Mouse (Mus musculus) thymus, postnatal 0 days (tissue): ENCODE data around the gene Dock1. TPM values are rescaled to one million over a fixed set of nuclear protein-coding genes. Genes with fewer than 3 reads are reported as not detected.

Experiments
- DNase-seq: peaks from one replicate; pipeline ENCODE4 v3.0.0-alpha.2; 2015; ENCODE audit warnings: low spot score
- polyA plus RNA-seq: library from polyadenylated mRNA; unstranded; fragments of >200 nt; fragmentation: Nextera tagmentation; extraction: Ambion mirVana; gene quantifications from 2 replicates; pipeline ENCODE4 v1.2.1, GENCODE M21; 2015

Gene Dock1
- polyA plus RNA-seq, 1 experiment from 2014 or later, result 5.3 TPM

DNA sequence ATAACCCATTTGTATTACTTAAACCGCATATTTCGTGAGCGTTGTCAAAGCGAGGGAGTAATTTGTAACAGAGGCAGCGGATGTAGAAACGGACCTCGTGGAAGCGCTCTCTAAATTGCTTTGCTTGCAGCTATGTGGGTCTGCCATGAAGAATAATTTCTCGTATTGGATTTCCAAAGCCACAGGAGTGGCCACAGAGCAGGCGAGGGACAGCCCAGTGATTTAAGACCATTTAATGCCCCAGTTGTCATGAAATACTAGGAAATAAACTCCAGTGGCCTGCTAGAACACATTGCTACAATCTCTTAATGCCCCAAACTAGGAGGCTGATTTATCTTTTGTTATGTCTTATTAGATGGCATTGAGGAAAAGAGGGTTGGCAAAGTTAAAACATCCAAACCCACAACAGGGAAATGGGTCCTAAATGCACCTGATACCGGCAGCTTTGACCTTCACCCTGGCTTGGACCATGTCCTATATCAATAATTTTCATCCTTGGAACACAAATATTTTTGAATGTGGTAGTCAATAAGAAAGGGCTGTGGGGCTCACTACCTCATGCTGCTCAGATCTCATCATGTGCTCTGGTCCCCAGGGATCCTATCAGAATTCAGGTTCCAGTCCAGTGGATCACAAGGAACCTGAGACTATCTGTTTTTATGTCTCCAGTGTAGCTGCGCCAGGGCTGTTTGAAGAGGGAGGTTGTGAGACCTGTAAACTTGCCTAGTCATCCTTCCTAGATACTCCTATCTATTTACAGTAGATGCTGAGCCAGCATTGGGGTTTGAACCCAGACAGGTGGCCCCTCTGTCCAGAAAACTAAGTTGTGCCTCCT, 373.7 kb downstream of the Dock1 start:
- no peak for DNase-seq

GRCm38 (mm10) chr7:135049416-135049815, 379.0 kb downstream of the Dock1 start:
- DNase-seq, result no peak

- no peak for DNase-seq
These were observed 382.8 kb downstream of the Dock1 start for GRCm38 (mm10) chr7:135053186-135053715.

DNA sequence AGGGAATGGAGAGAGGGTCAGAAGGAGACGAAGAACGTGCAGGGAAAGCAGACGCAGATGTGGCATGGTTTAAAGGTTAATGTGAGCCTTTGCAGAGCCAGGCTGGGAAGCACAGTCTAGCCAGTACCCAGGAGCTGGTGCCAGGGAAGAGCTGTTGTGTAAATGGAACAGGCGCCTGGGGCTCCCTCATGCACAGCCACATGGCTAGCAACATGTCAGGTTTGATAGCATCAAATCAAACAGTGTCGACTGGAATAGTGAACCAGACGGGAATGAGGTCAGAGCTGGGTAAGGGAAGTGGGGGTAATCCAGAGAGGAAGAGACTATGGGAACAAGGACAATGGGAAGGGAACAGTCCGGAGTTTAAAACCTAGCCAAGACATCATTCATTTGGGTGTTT, 384.2 kb downstream of the Dock1 start:
- DNase-seq, result no peak

GRCm38 (mm10) chr7:135059071-135059470, 388.6 kb downstream of the Dock1 start:
- no peak for DNase-seq

GRCm38 (mm10) chr7:135059562-135059961, 389.1 kb downstream of the Dock1 start:
- no peak for DNase-seq

DNA sequence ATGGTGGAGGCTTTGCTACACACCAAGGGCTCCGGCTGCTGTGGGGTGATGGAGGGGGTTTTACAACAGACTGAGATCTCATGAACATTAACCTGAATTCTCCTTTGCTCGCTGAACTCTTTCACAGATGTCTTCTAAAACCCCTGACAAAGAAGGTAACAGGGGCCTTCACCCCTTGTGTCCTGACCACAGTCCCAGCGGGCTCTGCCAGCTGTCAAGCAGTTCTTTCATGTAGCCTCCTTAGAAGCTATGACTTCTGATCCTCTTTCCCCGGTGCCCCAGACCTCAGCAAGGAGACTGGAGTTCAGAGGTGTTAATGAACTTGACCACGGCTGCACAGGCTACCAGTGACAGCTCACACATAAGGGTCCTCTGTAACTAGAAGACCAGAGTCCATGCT, 393.4 kb downstream of the Dock1 start:
- peak; percentile 52 for DNase-seq

DNA sequence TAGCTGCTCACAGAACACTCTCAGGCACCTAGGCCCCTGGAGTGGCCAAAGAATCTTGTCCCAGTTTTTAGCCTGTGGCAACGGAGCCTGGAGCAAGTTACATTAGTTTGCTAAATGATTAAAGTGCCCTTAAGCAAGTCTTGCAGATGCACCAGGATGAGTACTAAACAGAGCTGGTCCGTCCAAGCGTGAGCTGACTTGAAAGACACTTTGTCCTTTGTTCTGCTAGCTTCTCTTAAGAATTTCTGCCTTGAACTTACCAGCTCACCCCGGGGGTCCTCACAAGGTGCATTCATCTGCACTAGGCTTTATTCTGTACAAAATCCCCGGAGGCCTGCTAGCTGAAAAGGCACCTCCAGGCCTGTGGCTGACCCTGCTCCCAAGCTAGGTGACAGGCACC, 394.8 kb downstream of the Dock1 start:
- no peak for DNase-seq

DNA sequence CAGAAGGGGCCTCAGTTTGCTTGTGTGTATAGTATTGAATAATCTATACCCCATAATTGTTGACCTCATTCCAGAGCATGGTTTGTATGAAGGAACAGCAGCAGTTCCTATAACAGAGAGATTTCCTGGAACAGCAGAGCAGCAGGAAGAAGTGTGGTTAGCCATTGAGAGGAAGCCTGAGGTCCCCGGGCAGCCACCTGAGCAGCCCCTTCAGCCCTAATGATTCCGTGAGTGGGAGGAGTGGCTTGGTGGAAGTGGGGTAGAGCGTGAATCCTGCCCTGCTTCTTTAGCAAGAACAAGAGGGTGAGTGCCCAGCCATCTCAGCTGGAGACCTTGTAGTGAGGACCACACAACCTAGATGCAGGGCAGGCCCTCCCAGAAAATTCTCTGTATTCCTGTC, 398.4 kb downstream of the Dock1 start:
- DNase-seq, result no peak

- DNase-seq, result no peak
These were observed 406.4 kb downstream of the Dock1 start for GRCm38 (mm10) chr7:135076904-135077303.

- DNase-seq, result no peak
These were observed 406.9 kb downstream of the Dock1 start for GRCm38 (mm10) chr7:135077340-135077739.

DNA sequence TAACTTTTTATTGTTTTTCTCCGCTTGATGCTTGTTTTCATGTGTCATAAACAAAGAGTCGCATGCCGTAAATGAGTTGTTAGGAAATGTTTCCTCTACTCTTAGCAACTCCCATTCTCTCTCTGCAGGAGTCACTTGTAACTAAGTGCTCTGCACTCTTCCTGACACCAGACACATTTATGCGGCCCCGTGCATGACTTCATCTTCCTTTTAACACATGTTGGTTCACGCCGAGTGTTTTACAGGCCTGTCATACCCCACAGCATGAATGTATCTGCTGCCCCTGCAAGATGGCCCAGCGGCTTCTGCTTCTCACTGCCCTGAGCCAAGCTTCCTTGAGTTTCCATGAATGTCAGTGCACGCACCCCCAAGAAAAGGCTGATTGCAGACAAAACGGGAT, 407.4 kb downstream of the Dock1 start:
- no peak for DNase-seq

GRCm38 (mm10) chr7:135083421-135083820, 413.0 kb downstream of the Dock1 start:
- no peak for DNase-seq

DNA sequence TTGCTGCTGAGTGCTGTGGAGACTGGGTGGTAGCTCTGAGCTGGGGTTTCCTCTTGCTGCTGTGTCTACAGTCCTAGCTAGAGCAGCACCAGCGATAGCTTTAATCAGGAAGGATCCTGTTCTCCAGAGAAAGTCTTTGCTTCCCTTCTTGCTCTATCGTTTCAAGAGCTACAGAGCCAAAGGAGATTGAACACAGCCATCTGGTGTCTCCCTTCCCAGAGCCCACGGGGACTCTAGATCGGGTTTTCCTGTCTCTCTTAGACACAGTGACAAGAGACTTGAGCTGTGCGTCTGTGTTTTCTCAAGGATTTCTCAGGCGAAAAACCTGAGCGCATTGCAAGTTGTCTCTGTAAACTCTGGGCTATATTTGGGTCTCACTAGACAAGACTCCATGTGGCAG, 413.6 kb downstream of the Dock1 start:
- no peak for DNase-seq

GRCm38 (mm10) chr7:135086556-135086955, 416.1 kb downstream of the Dock1 start:
- no peak for DNase-seq

- no peak for DNase-seq
These were observed 419.2 kb downstream of the Dock1 start for GRCm38 (mm10) chr7:135089626-135090025.

DNA sequence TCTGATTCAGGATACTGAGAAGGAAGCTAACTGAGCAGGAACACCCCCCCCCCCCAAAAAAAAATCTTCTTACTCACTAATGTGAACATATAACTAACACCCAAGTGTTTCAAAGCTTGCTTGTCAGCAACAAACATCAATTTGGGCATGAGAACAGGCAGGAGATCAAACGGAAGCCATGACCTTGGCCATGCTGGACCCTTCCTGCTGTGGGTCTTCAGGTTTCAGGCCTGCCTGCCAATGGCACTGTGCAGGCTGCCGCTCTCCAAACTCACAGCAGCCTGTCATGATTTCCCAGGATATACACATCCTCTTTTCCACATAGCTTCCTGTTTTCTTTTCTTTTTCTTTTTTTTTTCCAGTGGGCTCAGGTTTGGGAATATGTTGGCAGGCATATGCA, 423.4 kb downstream of the Dock1 start:
- no peak for DNase-seq

GRCm38 (mm10) chr7:135101921-135102320, 431.5 kb downstream of the Dock1 start:
- DNase-seq, result no peak

DNA sequence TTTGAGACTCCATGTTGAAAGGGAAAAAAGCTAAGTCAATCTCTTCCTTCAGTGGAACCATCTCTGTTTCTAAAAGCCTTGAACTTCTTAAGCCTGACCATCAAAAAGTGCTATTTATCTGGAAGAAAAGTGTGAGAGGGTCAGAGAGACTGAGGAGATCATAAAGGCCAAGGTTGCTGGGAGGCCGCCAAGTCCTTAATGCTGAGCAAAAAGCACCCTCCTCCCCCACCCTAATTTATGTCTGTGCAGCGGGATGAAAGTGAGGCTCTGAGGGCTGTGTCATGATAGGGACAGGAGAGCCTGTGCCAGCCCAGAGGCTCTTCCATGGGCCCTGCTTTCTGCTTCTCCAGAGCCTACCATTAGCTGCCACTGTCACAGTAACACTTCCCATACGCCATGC, 436.1 kb downstream of the Dock1 start:
- no peak for DNase-seq

GRCm38 (mm10) chr7:135110307-135110706, 439.9 kb downstream of the Dock1 start:
- DNase-seq, result no peak

DNA sequence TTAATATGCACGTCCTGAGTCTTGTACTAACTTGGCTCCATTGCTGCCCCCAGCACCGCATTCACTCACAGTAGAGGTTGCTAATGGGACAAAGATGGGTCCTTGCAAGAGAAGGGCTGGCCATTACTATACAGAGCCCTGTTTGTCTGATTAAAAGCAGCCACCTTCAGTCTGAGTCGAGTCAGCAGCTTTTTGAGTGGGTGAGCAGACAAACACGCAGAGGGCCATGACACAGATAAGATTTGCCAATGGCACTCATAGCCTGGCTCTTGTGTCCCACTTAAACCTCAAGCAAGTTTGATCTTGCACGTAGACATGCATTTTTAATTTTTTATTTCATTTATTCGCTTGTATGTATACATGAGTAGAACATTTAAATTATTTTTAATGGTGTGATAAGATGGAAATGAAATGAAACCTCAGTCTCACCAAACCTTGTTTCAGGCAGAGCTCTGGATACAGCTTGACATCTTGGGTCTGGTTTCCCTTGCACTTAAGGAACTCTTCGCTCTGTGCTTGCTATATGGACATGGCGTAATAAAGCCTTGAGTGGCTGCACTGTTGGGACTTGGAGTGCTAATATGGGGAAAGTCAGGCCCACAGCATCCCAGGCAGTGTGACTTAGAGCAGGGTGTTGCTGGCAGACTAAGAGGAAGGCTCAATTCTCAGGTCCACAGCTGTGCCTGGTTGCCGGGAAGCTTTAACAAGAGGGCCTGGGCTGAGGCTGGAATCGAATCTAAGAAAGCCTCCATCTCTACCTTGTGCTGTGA, 455.0 kb downstream of the Dock1 start:
- DNase-seq, result no peak

- no peak for DNase-seq
These were observed 462.0 kb downstream of the Dock1 start for GRCm38 (mm10) chr7:135132461-135132860.
